Mouse (Mus musculus): ENCODE data around the gene Tjp2. TPM values are rescaled to one million over a fixed set of nuclear protein-coding genes. Genes with fewer than 3 reads are reported as not detected.

Gene Tjp2
- polyA plus RNA-seq, 1 experiment: 11.4 TPM

DNA sequence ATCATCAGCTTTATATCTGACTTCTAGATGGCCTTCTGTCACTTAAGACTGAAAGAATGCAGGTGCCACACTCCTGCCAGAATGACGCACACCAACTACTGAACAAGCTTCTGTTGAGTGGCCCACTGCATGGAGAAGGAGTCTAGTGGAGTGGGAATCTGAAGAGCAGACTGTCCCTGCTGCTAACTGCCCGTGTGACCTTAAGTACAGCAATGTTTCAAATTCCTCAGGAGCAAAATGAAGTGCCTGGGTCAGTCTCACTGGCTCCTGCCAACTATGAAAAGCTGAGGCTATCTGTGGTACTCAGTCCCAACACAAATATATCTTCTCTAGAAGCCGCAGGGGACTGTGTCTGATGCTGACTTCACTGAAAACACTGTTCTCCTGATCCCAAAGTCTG is 175.5 kb downstream of the Tjp2 start:
- TF ChIP-seq CTCF (IDR thresholded peaks at IDR 0.05; ENCODE audit: control insufficient read depth, insufficient read depth, low read length): no peak
- TF ChIP-seq POLR2A (IDR thresholded peaks at IDR 0.05; ENCODE audit: borderline replicate concordance, control insufficient read depth, low read depth, low read length): no peak
- WGBS: 75% methylated on average over 3 of the region's 3 CpGs

DNA sequence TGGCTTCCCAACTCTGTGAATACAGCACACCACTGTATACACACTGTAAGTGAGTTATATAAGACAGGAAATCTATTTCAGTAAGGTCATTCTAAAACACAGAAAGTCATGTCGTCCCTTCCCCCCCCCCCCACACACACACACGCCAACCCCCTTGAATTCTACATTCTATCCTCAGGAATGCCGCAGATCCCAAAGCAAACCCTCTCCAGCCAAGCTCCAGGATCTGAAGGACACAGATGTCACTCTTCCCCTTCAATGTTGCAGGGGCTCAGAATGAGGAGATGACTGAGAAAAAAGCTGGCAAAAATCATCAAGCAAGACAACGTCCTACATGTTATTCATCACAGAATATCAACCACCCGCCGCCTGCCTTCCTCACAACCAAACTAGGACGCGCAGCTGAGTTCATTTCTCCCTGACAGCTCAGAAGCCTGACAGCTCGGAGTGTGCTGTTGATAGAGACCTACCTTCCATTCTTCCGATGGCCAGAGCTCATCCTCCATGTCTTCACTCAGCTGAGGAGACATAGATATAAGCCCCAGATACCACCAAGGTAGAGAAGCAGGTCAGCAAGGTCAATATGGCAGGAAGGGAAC is 178.3 kb downstream of the Tjp2 start:
- Histone ChIP-seq H3K4me3 (replicated peaks; ENCODE audit: control insufficient read depth, low read depth, low read length) (no peak overlapping the region), H3K4me1 (ENCODE audit: control insufficient read depth, insufficient read depth, low read length) (no peaks in the 10 kb centered on the region), H3K27ac (ENCODE audit: control insufficient read depth, insufficient read depth, low read depth, low read length, poor library complexity) (no peak overlapping the region)
- 82% methylated on average over 10 of the region's 10 CpGs for WGBS
- TF ChIP-seq CTCF (IDR thresholded peaks at IDR 0.05; ENCODE audit: control insufficient read depth, insufficient read depth, low read length): no peak
- no peak for TF ChIP-seq POLR2A (IDR thresholded peaks at IDR 0.05; ENCODE audit: borderline replicate concordance, control insufficient read depth, low read depth, low read length)

More for the DNA sequence above, 175.5 kb downstream of the Tjp2 start:
- no peak overlapping the region for H3K27ac ChIP-seq (ENCODE audit: control insufficient read depth, insufficient read depth, low read depth, low read length, poor library complexity)
- no peak overlapping the region for H3K4me3 ChIP-seq (replicated peaks; ENCODE audit: control insufficient read depth, low read depth, low read length)
- no peaks in the 10 kb centered on the region for H3K4me1 ChIP-seq (ENCODE audit: control insufficient read depth, insufficient read depth, low read length)

Other genes with a start within 250 kb of the Tjp2 start
- gene Fam189a2, start 194.0 kb downstream of the Tjp2 start, polyA plus RNA-seq (2011; ENCODE audit: insufficient read depth, insufficient read length, low replicate concordance, missing spikeins): 0.63 and 0.80 TPM in 2 replicates
- 23.4 and 30.3 TPM in 2 replicates for gene Fxn, start 55.6 kb upstream of the Tjp2 start, polyA plus RNA-seq (2011; ENCODE audit: insufficient read depth, insufficient read length, low replicate concordance, missing spikeins)

Measured in bone marrow, adult 2 months (tissue).